Mouse (Mus musculus) large intestine, adult 2 months (tissue): ENCODE measurements around the gene Wdcp. TPM values are rescaled to one million over a fixed set of nuclear protein-coding genes. Genes with fewer than 3 reads are reported as not detected.

Experiments
- DNase-seq: peaks from one replicate; pipeline ENCODE4 v3.0.0-alpha.2; 2012; ENCODE audit warnings: low read depth, low spot score
- WGBS: fragments of 180-500 bp; shearing (Covaris S2); methylation state at CpG from one replicate; pipeline ENCODE4 v1.1.7; 2018; 5-methylcytosine and 5-hydroxymethylcytosine counted together
- polyA plus RNA-seq: library from polyadenylated mRNA; depleted of rRNA; stranded (reverse); fragments of >200 nt; gene quantifications from 2 replicates; pipeline ENCODE4 v1.2.3, GENCODE M21; 2012; rRNA removed

Wdcp gene
- polyA plus RNA-seq, 1 experiment = 2.9 TPM

- WGBS = under 1% methylated on average over 124 of the region's 125 CpGs
- peak; percentile 78 for DNase-seq
Observed at GRCm38 (mm10) chr12:4906951-4907906, 64.1 kb downstream of the Wdcp start, which contains the start of gene Ubxn2a. Ubxn2a (minus strand) TSS chr12:4907705.

- WGBS = 88% methylated on average over 7 of the region's 7 CpGs
- no peak for DNase-seq
Observed at GRCm38 (mm10) chr12:4908391-4908790, 65.3 kb downstream of the Wdcp start.

Other genes starting within 250 kb of the Wdcp start
- gene Fam228a, start 104.9 kb upstream of the Wdcp start, polyA plus RNA-seq = not detected in 2 replicates
- gene Pfn4, start 74.3 kb upstream of the Wdcp start, polyA plus RNA-seq = 0.07 and 0.25 TPM in 2 replicates
- gene Fam228b, start 74.0 kb upstream of the Wdcp start, polyA plus RNA-seq = 0.02 TPM in 1 of 2 replicates, not detected in the other
- 118 and 119 TPM in 2 replicates for gene Sf3b6, start 25.8 kb upstream of the Wdcp start, polyA plus RNA-seq
- 1.6 and 3.0 TPM in 2 replicates for gene Fkbp1b, start 1.7 kb upstream of the Wdcp start, polyA plus RNA-seq
- gene Mfsd2b, start 31.1 kb downstream of the Wdcp start, polyA plus RNA-seq = 1.1 and 2.0 TPM in 2 replicates
- 5.6 and 12.3 TPM in 2 replicates for gene Ubxn2a, start 64.4 kb downstream of the Wdcp start, polyA plus RNA-seq
- gene Atad2b, start 74.0 kb downstream of the Wdcp start, polyA plus RNA-seq = 3.8 and 7.3 TPM in 2 replicates